Mouse (Mus musculus) heart, adult 18-20 months (tissue): Measurements from ENCODE around the gene Gne. TPM values are rescaled to one million over a fixed set of nuclear protein-coding genes. Genes with fewer than 3 reads are reported as not detected.
"Not testable (repeated sequence)": the region's sequence is repeated elsewhere in the genome, so short reads cannot be mapped to it uniquely, and the experiment has no call there.

Experiments
- DNase-seq, 2 experiments: peaks; one replicate each; pipeline ENCODE4 v3.0.0; 2021 to 2022; ENCODE audit warnings: mixed read lengths in 1 of 2
- total RNA-seq, 2 experiments: library from RNA; stranded (reverse); gene quantifications; 2 replicates each; pipeline ENCODE4 v1.2.3; 2021

The Gne gene
- total RNA-seq, 2 experiments from 2014 or later = 29.2 to 32.6 TPM

GRCm38 (mm10) chr4:44072873-44073441 is 11.0 kb downstream of the Gne start:
- DNase-seq = no peak

- DNase-seq = peak; percentile 92 to 96
Measured at GRCm38 (mm10) chr4:44072146-44072872, 11.7 kb downstream of the Gne start.

- no peak for DNase-seq
Measured at GRCm38 (mm10) chr4:44071741-44072145, 12.2 kb downstream of the Gne start.

GRCm38 (mm10) chr4:44070641-44071040 is 13.3 kb downstream of the Gne start:
- DNase-seq = no peak

GRCm38 (mm10) chr4:44069411-44069810 is 14.6 kb downstream of the Gne start:
- DNase-seq = no peak

GRCm38 (mm10) chr4:44068736-44069135 is 15.2 kb downstream of the Gne start:
- DNase-seq = peak; percentile 14 to 37

GRCm38 (mm10) chr4:44066891-44067290 is 17.1 kb downstream of the Gne start:
- DNase-seq = no peak

- DNase-seq = peak; percentile 88 to 95
Measured at GRCm38 (mm10) chr4:44065355-44066025, 18.5 kb downstream of the Gne start.

GRCm38 (mm10) chr4:44062816-44063215 is 21.2 kb downstream of the Gne start:
- DNase-seq = no peak

- no peak for DNase-seq
Measured at GRCm38 (mm10) chr4:44062062-44062461, 21.9 kb downstream of the Gne start.

GRCm38 (mm10) chr4:44059674-44060073 is 24.3 kb downstream of the Gne start:
- no peak for DNase-seq

- DNase-seq = no peak
Measured at GRCm38 (mm10) chr4:44049812-44050211, 34.2 kb downstream of the Gne start.

- DNase-seq = no peak
Measured at GRCm38 (mm10) chr4:44046066-44046465, 37.9 kb downstream of the Gne start.

GRCm38 (mm10) chr4:44044685-44045356 is 39.2 kb downstream of the Gne start:
- DNase-seq = no peak

- not testable (repeated sequence) for DNase-seq
Measured at GRCm38 (mm10) chr4:44043182-44043581, 40.8 kb downstream of the Gne start.

- no peak for DNase-seq
Measured at GRCm38 (mm10) chr4:44042429-44042828, 41.5 kb downstream of the Gne start.

- DNase-seq = no peak
Measured at GRCm38 (mm10) chr4:44040802-44041201, 43.2 kb downstream of the Gne start.

GRCm38 (mm10) chr4:44036455-44036854 is 47.5 kb downstream of the Gne start:
- DNase-seq = no peak

GRCm38 (mm10) chr4:44031521-44031920 is 52.5 kb downstream of the Gne start:
- DNase-seq = peak; percentile 63 to 76

- peak; percentile 55 to 75 for DNase-seq
Measured at GRCm38 (mm10) chr4:44029661-44030066, 54.3 kb downstream of the Gne start.

- DNase-seq = peak; percentile 34 to 54
Measured at GRCm38 (mm10) chr4:44028303-44029135, 55.5 kb downstream of the Gne start.

- no peak for DNase-seq
Measured at GRCm38 (mm10) chr4:44025570-44025969, 58.4 kb downstream of the Gne start.
